Mouse (Mus musculus) MN1 (cell line): ENCODE results near the gene Sorbs1.

Source experiments
- DNase-seq: peaks from one replicate; pipeline ENCODE4 v3.0.0-alpha.2; 2016; ENCODE audit warnings: low spot score

Gene Sorbs1

DNA sequence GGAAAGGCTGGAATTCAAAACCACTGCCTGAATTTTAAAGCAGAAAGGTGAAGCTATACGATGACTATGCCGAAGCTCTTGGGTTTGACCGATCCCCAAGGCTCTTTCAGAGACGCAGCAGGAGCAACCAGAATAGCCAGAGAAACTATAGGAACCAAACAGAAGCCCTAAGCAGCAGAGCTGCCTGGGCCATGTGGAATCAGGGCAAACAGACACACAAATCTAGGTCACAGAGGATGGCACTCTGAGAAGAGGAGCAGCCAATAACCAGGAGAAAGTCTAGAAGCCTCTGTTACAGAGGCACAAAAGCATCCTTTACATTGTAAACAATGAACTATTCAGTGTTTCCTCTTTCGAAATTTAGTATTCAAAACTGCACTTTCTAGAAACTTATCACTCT lies 140.9 kb downstream of the Sorbs1 start:
- DNase-seq: no peak

DNA sequence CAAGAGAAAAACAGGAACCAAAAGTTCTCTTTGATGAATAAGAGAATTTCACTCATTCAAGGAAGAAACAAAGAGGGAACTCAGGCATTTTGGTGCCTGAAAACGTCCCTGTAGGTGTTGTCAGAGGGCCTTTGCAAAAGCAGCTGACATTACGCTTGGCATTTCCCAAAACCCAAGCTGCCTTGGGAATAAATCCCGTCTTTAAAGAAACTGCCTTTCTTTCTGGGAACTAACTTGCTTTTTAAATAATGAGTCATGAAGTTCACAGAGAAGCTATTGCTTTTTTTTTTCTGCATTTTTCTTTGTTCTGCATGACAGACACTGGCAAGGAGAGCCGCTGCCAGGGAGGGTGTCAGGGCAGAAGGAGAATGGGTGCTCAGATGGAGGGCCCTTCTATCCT lies 141.7 kb downstream of the Sorbs1 start:
- DNase-seq: no peak

DNA sequence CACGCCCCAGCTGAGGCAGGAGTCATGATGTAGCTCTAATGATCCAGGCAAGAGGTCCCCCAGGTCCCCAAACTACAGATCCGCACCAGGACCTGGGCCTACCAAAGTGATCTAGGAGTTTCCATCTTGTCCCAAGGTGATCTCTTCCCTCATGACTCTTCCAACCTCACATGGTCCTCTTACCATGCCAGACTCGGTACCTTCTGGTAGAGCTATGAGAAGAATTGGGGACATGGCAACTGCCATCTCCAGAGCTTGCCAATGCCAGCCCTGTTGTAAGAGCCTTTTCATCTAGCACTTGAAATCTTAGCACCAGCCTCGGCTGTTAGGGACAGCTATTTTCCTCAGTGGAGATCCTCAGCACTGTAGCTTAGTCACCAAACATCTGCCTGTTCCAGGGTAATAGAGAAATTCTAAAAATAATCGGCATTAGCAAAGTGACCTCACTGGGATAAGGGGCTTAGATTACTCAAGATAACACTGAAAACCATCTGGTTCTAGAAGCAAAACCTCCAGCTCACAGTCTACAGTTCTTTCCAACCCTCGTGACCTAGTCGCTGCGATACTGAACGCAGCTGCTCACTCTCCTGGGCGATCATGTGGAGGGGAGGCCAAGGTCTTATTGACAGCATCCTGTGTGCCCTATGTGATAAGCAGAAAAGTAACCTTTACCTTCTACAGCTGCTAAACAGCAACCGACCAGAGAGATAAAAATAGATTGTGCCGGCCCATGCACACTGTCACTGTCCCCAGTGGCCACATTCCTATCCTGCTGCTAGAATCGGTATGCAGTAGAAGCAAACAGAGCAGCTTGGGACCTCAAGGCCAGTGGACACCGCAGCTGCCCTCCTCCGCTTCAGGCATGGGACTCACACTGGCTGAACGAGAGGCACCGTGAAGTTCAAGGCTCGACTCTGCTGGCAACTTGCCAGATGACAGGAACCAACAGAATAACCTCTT lies 143.4 kb downstream of the Sorbs1 start:
- DNase-seq: no peak

GRCm38 (mm10) chr19:40368517-40368916 lies 145.1 kb downstream of the Sorbs1 start:
- no peak for DNase-seq

DNA sequence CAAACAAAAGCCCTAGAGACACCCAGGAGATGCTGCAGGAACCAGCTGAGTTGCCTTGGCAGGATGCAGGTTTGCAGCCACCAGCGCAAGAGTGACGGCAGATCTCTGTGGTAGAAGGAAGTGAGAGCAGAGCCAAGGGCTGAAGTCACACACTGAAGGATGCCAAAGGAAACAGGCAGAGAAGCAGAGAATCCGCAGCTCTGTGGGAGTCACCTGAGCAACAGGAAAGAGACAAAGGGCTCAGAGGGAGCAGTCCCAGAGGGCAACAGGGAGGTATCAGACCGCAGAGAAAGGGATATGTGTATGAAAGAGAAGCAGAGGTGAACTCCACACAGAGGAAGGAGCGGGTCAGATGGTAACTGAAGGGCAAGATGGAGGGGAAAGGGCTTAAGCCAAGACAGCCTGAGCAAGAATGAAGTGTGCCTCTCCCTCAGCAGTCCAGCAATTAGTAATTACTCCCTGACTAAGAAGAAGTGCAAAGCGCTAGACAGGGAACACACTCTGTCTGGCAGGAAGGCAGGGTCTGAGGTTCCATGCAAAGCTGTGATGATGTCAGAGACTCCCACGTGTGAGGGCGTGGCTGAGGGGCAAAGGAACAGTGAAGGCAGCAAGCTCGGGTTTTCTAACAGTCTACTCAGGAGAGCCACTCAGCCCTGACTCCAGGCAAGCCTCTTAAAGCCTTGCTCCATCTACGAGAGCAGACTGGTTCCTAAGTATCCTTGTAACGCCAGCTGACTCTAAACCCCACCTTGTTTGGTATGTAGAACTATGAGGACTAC lies 147.2 kb downstream of the Sorbs1 start:
- DNase-seq: peak; percentile 56

- DNase-seq: no peak
Measured at GRCm38 (mm10) chr19:40365137-40365536, 148.4 kb downstream of the Sorbs1 start.

DNA sequence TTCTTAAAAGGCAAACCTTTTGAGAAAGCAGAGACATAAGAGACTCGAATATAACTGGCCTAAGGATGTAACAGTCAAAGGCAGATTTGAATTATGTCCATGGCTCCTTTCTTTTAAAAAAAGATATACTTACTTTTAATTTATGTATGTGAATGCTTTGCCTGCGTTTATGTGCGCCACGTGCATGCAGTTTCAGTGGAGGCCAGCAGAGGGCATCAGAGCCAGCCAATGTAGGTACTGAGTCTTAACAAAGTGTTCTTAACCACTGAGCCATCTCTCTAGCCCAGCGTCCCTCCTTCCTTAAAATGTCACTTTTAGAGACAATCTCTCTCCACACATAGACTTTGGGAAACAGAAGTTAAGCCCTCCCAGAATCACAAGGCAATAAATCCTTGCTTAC lies 150.1 kb downstream of the Sorbs1 start:
- DNase-seq: no peak

GRCm38 (mm10) chr19:40362203-40362865 lies 151.2 kb downstream of the Sorbs1 start:
- peak; percentile 20 for DNase-seq

DNA sequence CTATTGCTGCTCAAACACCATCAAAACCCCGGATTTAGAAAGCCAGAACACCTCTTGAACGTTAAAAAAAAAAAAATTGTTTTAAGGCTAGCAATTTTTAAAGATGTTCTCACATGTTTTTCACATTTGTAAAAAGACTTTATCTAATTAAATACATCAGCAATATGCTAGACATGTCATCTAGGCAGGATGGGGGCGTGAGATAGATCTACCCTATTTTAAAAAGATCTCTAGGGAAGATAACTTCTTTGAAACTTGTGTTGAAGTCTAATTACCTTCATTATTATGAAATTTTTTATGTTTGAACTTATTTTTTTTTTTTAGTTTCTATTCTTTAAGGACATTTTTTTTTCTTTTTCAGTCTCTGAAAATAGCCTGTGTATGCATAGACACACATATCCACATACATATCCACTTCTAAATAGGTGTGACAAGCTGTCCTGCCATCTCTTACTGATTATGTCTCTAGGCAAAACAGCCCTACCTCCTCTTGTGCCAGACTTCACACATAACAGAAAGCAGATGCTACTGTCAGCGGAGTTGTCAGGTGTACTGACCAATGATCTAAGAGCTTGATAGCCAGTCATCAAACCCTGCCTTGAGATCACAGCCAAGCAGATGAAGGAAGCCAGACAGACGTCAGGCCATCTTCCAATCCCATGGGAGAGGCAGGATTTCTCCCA lies 153.7 kb downstream of the Sorbs1 start:
- peak; percentile 30 for DNase-seq

DNA sequence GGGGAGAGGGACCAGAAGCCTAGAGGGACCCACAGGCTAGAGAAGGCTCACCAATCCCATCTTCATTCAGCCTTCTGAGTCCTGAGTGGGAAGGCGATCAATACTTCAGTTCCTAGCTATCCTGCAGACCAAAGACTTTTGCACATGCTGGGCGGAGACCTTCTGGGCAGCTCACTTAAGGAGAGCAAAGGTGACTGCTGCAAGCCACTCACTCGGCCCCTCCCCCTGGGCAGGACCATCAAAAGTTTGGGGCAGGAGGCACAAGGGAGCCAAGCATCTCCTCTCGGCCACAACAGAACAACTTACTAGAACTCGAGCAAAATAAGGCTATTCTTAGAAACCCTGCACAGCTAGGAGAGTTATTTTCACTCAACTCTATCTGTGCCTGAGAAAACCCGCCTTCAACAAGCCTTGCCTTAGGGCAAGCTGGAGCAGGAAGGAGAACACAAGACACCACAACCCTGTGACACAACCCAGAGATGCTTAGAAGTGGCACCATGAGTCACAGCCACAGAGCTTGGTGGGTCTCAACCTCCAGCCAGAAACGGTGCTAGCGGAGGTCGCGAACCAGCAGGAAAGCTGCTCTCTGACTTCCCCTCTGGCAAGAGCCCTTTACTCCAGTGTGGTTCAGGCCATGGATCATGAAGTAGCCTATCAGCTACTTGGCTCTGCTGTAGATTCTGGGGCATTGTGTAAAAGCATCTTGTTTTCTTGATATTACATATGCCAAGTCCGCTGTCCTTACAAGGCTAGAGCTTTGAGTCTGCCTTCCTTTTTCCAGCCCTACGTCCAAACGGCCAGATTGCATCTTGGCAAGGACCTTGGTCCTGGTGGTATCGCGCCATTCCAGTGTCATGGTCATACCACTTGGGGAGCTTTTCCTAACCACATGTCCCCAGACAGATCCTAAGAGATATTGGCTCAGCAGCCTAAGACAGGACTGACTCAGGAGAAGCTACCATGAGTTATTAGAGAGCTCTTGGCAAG lies 156.8 kb downstream of the Sorbs1 start:
- DNase-seq: no peak

DNA sequence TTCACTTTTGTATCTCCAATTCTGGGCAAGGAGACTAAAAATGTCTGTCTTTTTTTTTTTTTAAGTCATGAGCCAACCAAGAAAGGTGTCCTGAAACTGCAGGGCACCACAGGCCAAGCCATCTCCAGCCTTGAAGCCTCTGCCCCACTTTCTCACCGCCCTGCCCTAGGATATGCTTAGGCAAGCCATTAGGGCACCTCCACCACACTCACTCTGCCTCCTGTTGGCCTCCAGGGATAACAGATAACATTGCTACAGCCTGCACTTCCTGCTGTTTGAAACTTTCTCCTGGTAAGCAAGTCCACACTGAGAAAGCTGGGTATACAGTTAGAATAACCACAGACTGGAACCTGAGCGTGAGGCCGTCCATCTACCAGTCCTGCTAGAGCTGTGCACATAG lies 158.5 kb downstream of the Sorbs1 start:
- DNase-seq: no peak

DNA sequence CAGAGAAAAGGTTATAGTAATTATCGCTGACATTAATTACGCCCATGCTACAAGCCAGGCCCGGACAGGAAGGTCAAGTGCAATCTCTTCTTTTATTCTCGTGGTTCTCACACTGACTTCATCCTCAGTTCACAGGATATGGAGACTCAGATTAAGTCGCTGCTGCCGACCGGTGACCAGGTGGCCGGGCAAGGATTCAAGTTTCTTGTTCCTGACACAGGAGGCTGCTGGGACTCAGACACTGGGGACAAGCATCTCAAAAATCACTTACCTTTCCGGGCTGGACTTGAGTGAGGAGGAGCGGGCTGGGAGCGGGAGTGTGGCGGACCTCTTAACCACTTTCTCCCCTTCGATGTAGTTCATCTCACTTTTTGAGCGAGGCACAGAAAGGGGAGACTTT lies 161.6 kb downstream of the Sorbs1 start:
- DNase-seq: no peak

- DNase-seq: no peak
Measured at GRCm38 (mm10) chr19:40350835-40351234, 162.7 kb downstream of the Sorbs1 start.

DNA sequence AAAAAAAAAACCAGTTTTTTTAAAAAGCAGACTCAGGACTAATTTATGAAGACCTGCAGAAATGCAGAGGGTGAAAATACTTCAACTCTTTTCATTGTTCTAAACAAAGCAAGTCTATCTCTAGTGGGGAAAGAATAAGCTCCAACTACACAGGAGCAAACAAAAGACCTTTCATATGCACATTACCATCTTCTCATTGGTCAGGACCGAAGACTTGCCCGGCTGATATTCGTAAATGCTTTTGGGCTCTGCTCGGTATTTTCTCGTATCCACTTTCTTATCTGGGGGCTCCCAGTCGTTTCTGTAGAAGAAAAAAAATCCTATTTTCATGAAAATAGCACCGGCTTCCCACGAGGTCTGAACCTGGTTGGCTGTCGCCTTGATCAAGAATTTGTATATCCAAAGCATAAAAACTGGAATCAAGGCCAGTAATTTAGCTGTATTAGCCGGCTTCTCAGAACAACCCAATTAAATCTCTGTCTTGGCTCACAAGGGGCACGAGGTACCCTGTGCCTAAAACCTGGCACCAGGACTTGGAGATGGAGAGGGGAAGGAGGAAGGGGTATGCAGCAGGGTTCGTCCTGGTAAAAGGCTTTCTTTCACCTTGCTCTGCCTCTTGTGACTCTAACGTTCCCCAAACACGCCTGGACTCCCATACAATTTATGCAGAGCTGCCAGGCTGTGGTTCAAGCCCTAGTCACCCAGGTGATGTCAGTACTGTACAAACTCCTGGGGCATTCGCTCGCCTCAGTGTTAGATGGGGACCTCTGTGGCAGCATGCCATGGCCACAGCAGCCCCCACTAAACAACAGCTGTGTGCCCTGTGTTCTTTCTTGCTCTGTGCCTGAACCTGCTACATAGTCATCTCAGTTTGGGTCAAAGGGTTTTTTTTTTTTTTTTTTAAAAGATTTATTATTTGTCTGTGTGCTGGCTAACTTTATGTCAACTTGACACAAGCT lies 163.6 kb downstream of the Sorbs1 start:
- no peak for DNase-seq

GRCm38 (mm10) chr19:40349281-40349680 lies 164.3 kb downstream of the Sorbs1 start:
- no peak for DNase-seq

DNA sequence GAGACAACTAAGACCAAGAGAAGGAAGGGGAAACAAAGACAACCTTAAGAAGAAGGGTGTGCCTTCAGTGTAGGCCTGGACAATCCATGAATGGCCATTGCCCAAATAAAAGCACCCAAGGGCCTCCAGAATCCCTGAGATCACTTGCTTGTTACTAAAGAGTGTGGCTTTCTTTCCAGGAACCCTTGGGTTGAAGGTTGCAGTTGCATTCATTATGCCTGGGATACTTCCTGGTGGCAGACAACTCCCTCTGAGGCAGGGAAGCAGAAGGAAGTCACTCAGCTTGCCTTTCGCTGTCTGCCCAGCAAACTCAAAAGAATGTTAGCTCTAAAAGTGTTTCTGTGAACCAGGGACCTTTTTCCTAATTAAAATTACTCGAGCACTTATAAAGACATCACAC lies 164.9 kb downstream of the Sorbs1 start:
- no peak for DNase-seq

- DNase-seq: no peak
Measured at GRCm38 (mm10) chr19:40348175-40348574, 165.4 kb downstream of the Sorbs1 start.

GRCm38 (mm10) chr19:40346908-40347307 lies 166.7 kb downstream of the Sorbs1 start:
- no peak for DNase-seq

DNA sequence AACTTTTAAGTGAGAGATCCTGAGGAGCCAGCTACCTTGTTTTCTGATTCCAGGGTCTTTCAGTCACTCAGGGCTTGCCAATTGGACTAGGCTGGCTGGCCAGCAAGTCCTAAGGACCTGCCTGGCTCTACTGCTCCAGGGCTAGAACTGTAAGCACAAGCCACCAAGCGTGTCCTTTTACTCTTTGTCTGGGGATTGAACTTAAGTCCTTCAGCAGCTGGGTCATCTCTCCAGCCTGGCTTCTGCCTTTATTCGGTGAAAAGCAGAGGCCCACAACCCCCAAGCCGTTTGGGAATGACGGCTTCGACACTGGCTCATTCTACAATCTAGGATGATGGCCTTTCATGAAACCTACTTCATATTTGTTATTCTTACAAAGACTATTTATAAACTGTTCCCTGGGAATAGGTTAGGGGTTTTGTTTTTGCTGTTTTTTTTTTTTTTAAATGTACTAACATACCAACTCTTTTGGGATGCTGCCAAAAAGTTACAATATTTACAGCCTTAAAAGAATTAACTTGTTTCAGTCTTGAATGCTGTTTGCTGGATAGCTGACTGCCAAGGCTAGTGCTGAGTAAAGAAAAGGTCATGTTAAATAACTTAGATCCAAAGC lies 167.2 kb downstream of the Sorbs1 start:
- DNase-seq: no peak
